Mouse (Mus musculus) fat pad, adult 2 months (tissue): ENCODE results near the gene Kcnip4.

ENCODE experiments used
- DNase-seq: peaks from one replicate; pipeline ENCODE4 v3.0.0-alpha.2; 2011; ENCODE audit warnings: low read depth, low spot score; ENCODE audit errors: extremely low read depth

The Kcnip4 gene

DNA sequence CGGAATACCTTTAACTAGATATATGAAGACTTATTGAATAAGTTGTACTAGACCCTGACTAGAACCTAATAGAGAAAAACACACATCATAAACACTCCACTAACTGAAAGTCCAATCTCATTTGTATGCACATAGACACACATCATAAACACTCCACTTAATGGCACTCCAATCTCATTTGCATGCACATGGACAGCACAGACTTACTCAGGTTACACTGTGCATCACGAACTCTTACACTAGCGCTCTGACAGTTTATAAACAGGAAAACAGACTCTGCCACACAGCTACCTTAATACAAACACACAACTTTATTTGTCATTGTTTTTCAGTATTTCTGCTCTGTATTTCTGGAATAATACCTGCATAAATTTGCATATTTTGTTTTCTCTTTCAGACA, 168.3 kb downstream of the Kcnip4 start:
- DNase-seq = no peak

DNA sequence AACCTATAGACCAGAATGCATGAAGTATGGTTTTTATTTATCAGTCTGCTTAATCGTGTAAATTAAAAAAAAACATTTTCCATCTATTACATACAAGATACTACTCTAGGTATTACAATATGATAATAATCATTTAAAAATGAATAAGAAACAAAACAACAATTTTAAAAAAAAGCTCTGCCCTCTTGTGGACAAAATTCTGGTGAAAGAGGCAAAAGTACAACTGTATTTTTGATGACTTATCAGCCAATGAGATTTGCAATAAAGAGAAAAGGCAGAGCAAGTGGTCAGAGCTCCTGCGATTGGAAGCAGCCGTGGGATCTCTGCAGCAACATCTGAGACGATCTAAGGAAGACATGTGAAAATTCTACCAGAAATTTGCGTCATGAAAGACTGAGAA, 172.6 kb downstream of the Kcnip4 start:
- DNase-seq = no peak

DNA sequence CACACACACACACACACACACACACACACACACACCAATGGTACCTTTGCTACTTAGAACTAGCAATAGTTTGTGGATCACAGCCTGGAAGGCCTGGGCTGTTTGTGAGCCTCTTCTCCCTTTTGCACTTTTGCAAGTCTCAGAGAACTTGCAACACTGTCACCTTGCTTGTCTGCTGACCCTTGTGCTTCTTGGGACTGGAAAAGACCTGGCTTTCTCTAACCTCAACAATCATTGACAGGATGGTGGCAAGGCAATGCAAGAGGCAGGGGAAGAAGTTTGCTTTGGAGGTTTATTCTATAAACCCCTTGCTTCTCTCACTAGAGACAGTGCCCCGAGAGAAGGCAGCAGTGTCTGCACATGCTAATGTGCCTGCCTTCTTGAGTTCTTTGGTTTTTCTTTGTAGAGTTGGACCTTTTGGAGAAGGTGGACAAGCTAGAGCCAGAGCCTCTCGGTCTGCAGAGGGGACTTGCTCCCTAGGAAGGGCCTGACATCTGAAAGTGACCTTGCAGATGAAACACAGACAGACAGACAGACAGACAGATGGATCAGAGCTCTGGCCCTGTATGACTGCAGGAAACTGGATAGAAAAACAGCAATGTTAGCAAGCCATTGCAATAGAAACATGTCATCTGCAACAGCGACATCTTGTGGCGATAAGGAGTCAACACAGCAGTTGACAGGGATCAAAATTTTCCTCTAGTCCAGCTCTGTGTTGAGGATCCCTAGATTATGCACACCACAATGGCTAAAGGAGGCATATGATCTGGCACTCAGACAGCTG, 174.4 kb downstream of the Kcnip4 start:
- DNase-seq = no peak

DNA sequence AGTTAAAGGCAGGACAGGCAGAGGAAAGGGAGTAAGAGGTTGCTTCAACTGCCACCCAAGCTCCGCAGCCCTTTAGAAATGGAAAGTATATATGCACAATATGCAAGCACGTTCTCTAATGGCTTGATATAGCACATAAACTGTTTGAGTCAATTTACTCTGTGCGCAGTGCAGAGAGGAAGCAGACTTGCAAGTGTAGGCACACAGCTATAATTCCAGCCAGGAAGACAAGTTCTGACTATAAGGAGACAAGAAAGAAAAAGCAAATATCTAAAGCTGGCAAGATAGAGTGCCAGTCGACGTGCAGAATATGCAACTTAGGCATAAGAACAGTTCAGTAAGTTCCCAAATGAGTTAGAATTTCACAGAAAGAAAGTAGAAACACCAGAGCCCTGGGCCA, 175.2 kb downstream of the Kcnip4 start:
- no peak for DNase-seq

DNA sequence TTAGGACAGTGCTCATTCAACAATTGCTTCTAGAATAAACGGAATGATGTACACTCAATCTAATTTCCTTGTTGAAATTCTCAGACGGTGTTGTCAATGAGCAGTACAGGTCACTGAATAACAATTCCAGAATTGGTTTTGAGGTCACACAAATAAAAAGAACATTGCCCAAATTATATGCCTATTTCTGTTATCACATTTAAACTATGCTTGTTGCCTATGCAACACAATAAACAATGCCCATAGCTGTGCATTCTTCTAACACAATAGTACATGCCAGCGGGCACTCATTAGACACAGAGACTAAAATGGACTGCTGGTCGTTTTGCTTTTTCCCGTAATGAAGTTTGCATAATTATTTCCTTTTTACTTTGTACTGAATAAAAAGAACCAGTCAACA, 176.2 kb downstream of the Kcnip4 start:
- no peak for DNase-seq

DNA sequence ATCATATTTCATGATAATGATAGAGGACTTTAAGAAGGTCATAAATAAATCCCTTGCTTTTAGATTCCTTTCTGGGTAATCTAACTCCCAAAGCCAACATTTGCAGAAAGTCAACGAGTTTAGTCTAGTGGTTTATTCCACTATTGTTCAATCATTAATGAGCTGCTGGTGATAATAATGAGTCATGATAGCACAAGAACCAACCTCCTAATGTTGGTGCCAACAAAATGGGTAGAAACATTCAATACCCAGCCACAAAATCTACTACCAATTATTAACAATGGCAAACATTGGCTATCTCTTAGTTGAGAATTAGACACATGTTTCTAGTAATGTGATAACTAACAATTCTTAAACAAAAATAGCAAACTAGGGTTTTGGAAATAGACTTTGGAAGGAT, 180.1 kb downstream of the Kcnip4 start:
- DNase-seq = no peak

DNA sequence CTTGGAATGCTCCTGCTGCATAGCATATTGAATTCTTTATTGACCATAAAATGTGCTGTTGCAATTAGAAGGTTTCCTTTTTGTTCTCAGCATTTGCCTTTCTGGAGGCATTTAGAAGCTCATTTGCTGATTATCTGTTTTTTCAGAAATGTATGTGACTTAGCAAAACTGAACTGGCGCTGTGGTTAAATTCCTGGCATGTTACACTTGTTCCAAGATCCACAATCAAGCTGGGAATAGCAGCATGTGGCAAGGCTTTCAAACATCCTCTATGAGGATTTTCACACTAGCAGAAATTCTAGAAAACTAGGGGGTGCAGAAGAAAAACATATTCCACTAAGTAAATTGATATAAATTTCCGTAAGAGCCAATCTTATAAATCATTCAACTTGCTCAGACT, 187.5 kb downstream of the Kcnip4 start:
- no peak for DNase-seq

DNA sequence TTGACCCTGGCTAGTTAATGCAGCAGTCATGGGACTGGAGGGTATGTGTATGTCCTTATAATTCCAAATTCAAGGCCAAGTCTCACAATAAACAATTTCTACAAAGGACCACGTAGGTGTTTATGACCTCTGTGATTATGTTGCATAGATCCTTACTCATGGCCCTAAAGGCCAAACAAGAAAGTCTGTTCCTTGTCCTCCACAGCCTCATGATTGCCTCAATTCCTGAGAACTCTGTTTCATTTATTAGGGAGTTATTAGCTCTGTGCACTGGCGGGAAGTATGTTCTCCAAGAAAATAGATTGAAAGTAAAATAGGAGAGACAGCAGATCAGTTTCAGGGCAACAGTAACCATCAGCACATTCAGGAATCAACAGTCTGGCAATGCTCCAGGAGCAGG, 191.6 kb downstream of the Kcnip4 start:
- no peak for DNase-seq

DNA sequence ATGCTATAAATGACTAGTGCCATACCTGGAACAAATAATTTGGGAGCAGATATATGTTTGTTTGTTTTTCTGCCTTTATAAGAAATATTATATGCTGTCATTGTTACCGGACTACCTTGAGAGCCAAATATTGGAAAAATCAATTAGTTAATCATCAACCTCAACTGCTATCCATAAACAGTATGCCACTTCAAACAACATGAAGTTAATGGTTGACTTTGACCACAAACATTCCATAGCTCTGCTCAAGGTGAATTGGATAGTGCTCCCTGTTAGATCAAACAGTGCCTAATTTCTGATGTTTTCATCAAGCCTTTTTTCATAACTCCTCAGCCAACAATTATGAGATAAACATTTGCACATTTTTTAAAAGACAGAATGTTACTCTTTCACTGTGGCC, 195.7 kb downstream of the Kcnip4 start:
- no peak for DNase-seq

DNA sequence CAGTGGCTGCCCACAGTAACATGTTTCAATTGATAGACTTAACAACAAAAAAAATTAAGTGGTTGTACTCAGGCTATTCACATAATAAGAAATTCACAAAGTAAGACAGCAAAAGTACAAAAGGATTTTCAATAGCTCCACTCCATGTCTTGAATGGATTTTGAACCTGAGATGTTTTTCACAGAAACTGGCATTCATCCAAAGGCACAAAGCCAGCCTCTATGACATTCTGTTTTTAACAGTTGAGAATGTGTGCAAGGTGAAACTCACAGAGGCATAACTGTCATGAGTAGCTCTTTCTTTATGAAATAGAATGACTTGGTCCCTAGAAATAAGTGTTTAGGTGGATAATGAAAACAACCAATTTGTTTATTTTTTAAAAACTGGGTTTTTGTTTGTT, 206.0 kb downstream of the Kcnip4 start:
- DNase-seq = no peak

DNA sequence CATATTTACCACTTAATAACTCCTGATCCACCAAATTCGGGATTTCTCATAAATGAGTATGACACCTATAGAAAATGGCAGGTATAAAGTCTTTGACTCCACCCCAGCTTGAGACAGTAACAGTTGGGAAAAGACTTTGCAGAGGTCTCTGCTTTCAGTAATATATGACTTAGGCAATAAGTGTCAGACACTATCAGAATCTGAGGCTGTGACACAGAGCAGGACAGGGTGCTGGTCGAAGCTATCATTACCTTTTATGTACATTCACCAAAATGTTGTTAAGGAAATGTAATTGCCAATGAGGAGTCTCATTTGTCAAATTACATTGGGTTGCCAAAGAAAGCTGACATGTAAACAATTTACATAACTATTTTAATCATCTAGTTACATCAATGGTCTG, 206.8 kb downstream of the Kcnip4 start:
- DNase-seq = no peak

DNA sequence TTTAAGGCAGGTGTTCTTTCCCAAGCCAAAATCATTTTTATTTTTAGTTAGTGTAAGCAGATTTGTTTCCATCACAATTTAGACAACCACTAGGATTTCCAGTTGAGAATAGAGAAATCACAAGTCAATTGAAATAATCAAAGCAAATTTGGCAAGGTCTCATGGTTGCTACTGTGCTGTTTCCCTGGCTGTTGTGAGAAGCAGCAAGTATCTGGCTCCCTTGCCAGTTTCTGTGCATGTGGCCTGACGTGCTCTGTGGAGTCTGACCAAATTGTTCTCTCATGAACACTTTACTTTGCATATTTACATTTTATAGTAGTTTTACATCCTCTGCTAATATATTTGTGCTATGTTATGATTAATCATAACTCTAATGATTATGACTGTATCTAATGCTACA, 217.9 kb downstream of the Kcnip4 start:
- DNase-seq = no peak

DNA sequence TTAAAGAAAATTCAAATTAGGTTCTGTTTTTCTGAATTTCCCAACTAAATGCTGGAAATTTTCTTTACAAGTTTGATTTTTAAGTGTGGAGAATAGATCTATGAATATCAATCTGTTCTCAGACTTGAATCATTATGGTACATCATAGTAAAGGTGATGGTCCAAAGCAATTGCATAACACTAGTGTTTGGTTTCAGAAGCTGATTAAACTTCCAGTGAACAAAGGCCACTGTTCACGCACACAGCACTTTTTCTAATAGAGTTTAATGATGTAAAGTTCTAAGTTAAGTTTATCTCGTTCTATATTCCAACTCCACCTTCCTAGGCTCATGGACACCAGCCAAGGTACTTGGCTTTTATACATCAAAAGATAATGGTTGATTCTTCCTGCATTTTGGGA, 219.4 kb downstream of the Kcnip4 start:
- DNase-seq = no peak

DNA sequence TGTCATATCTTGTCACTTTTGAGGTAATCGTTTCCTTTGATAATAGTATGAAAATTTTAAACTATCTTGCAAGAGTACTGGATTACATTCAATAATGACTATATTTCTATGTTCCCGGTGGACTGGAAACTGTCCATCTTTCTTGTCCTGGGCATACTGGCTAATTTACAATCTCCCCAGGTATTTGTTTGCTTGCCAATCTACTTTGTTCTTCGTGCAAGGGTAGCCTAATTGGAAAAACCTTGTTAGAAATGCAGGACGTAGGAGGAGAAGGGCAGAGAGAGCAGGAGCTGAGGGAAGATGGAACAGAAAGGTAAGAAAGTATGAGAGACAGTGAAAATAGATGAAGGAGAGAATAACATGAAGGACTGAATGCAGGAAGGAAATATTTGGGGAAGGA, 226.1 kb downstream of the Kcnip4 start:
- no peak for DNase-seq

DNA sequence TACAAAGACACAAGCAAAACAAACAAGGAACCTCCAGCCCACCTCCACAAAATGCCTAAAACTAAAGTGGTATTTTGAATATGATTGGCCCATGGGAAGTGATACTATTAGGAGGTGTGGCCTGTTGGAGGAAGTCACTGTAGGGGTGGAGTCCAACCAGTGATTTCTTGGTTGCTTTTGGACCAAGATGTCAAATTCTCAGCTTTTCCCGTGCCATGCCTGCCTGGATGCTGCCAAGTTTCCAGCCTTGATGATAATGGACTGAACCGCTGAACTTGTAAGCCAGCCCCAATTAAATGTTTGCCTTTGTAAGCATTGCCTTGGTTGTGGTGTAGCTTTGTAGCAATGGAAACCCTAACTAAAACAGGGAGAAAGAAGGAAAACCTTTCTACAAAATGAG, 232.3 kb downstream of the Kcnip4 start:
- no peak for DNase-seq

DNA sequence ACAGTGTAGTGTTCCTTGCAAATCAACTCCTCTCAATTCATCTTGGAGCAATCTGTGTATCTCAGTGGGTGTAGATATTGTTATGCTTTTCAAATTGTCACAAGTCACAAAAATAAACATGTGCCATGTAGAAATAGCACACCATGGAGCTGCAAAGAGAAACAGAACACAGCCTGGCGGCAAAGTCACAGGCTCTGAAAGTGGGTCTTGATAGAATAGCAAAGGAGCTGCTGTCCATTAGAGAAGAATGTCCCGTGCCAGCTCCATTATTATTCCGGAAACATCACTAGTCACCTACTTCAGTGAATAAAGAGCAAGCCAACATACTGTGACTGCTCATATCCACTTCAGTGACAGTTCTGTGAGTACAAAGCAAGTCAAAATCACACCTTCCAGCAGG, 232.9 kb downstream of the Kcnip4 start:
- DNase-seq = no peak

DNA sequence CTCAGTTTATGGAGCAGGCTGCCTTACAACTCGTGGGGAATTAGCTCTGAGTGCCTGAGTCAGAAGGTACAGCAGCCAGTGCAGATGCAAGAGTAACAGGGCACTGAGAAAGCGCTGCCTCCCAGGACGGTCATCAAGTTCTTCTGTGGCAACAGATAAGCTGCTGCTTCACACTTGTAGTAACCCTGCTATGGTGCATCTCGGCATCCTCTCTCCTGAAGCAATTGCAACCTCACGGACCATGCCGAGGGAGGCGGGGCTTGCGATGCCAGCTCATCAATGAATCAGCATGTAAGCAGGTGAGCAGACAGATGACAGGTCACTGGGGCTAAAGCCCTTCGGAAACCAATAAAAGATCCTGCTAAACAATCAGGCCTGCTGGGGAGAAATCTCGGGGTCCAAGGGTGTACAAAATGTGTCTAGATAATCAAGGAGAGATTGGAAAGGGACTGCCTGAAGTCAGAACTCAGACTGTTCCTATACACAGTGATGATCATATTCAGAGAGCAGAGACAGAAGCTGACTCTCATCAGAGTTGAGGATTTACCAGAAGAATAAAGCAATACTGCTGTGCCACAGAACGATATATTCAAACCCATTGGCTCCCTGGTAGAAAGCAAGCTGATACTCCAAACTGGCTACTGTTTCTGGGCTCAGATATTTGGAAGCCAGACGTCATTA, 239.1 kb downstream of the Kcnip4 start:
- DNase-seq = no peak

DNA sequence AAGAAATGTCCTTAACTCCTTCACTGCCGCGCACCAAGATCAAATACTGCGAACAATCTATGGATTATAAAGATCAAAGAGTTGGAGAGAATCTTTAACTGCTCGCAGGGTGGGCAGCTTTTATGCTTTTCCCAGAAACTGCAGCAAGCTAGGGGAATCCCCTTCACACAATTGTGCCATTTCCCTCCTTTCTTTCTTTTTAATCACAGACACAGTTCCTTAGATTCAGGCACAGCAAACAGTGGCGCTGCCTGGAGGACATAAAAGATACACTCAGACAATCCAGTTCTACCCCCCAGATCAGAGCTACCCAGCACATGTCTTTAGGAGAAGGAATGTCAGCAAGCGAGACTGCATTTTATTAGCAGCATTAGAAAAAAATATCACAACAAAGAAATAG, 239.9 kb downstream of the Kcnip4 start:
- DNase-seq = no peak

DNA sequence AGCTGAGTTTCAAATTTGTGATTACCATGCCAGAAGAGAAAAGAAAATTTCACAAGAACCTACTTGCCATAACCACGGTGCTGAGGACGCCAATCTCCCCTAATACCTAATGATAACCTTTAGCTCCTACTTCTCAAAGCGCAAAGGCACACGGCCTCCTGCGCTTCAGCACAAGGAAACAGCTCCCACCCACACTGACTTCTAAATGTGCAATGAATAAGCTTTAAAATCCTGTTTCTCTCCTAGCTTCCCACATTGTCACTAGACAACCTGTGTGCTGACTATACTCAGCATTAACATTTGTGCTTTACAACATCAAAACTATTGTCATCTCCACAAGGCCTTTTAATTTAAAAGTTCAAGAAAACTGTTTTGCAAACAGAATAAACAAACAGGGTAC, 241.3 kb downstream of the Kcnip4 start:
- no peak for DNase-seq

DNA sequence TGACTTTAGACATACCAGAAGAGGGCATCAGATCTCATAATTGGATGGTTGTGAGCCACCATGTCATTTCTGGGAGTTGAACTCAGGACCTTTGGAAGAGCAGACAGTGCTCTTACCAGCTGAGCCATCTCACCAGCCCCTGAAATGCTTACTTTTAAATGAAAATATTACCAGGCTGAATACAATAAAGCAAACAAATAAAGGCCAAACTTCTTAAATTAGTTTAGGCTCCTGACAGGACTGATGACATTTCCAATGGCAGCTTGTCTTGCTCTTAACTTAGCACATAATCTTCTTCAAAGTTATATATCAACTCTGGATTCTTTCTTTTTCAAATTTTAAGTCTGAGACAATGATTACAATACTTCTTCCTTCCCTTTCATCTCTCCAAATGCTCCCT, 252.8 kb downstream of the Kcnip4 start:
- DNase-seq = no peak

DNA sequence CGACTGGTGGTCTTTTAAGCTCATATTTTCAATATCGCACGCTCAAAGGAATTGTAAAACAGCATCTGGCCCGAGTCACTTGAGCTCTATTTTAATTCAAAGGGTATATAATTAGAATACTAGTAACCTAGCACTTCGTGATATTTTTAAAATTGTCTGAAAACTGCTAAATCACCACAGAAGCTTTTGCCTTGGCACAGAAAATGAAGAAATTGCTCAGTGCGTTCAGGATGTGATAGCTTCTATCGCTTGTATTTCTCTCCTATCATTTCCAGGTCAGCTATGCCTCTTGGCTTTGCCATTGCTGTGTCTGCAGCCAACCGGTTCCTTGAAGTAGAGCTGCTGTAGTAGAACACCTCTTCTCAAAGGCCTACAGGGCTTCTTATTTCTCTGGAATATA, 255.9 kb downstream of the Kcnip4 start:
- DNase-seq = no peak

DNA sequence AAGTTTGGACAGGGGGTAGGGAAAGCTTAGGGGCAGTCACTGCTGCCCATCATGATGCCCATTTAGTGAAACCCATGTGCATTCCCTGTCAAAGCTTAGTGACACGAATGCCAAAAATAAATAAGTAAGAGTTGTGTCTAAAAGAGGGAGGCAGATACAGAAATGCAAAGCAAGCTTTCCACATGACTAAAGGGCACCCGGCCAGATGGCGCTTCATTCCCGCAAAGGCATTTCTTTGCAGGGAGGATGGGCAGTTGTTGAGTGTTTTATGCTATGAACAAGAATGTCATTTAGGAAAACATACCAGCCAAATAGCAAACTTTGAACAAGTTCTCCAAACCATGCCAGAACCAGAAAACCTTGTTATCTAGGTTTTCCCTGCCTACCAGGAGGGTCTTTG, 265.4 kb downstream of the Kcnip4 start:
- no peak for DNase-seq

DNA sequence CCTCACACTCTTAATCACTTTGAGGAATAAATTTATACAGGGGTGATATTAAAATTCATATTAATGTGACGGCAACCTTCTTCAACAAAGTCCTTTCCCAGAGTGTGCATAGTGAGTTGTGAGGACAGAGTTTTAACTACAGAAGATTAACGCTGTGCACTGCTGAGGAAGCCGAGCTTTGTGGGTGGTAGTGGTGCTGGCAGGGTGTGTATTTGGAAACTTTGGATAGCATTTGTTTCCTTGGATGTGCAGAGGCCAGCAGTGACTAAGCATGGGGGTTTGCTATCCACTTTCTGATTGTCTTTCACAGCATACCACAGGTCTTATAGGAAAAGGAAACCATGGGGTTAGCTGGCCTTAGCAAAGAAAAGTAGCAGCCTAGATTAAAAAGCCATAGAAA, 267.9 kb downstream of the Kcnip4 start:
- no peak for DNase-seq
